Mouse (Mus musculus) forebrain, embryonic 12.5 days (tissue): ENCODE data around the gene Rbms3. TPM values are rescaled to one million over a fixed set of nuclear protein-coding genes. Genes with fewer than 3 reads are reported as not detected.

Experiments
- ATAC-seq: fragments of 200-750 bp; cut with Nextera tagmentation; 2 replicates; pipeline ENCODE4 v1.8.0; 2017; ENCODE audit warnings: moderate TSS enrichment; ENCODE audit not compliant: low FRiP score
- H3K27ac ChIP-seq: fragments of 300-500 bp; sonication (generic); 2 replicates; pipeline ENCODE4 v1.5.1; 2016; ENCODE audit warnings: mild to moderate bottlenecking
- H3K27me3 ChIP-seq: fragments of 300-500 bp; sonication (generic); 2 replicates; pipeline ENCODE4 v1.6.1; 2016; ENCODE audit warnings: mild to moderate bottlenecking
- H3K36me3 ChIP-seq: fragments of 300-500 bp; sonication (generic); replicated peaks from 2 replicates; pipeline ENCODE4 v1.6.1; 2016; ENCODE audit warnings: mild to moderate bottlenecking
- H3K4me1 ChIP-seq: fragments of 300-500 bp; sonication (generic); 2 replicates; pipeline ENCODE4 v1.6.1; 2016
- H3K4me2 ChIP-seq: fragments of 300-500 bp; sonication (generic); 2 replicates; pipeline ENCODE4 v1.6.1; 2016; ENCODE audit warnings: mild to moderate bottlenecking, moderate library complexity
- H3K4me3 ChIP-seq: fragments of 300-500 bp; sonication (generic); replicated peaks from 2 replicates; pipeline ENCODE4 v1.5.1; 2016; ENCODE audit warnings: mild to moderate bottlenecking
- H3K9ac ChIP-seq: fragments of 300-500 bp; sonication (generic); 2 replicates; pipeline ENCODE4 v1.6.1; 2016; ENCODE audit warnings: mild to moderate bottlenecking
- H3K9me3 ChIP-seq: fragments of 300-500 bp; sonication (generic); 2 replicates; pipeline ENCODE4 v1.6.1; 2016
- WGBS: fragments of 180-500 bp; shearing (Covaris S2); methylation state at CpG from one replicate; pipeline ENCODE4 v1.1.7; 2016; 5-methylcytosine and 5-hydroxymethylcytosine counted together
- polyA plus RNA-seq: library from polyadenylated mRNA; unstranded; fragments of >200 nt; fragmentation: Nextera tagmentation; extraction: Ambion mirVana; gene quantifications from 2 replicates; pipeline ENCODE4 v1.2.1, GENCODE M21; 2016

Rbms3 gene
- polyA plus RNA-seq, 1 experiment from 2014 or later, result 14.1 TPM

DNA sequence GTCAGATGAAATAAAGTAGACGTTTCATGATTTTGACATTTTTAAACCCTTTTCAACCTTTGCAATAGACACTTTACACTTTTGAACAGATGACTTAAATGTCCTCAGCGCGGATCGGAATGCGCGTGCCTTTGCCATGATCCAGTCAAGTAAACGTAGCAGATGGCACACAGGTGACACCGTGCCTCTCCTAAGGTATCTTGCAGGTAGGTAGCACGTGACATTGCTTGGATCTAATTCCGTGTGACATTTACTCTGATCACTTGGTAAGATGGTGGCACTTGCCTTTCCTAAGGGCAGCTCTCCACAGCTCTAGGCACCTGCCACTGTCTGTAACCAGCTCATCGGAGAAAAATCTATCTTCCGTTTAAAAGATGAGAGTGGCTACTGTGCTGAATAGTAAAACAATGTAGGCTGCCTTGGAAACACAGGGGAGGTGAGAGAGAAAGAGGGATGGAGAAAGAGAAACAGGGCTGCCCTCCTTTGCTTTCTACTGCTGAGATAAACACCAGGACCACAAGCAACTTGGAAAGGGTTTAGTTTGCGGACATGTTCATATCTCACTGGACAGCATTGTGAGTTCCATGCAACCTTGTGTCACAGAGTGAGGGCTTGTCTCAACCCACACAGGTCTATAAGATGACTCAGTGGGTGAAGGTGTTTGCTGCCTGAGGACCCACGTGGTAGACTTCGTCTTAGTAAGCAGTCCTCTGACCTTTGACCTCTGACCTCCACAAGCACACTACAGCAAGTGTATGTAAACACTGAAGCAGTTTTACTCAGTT lies 338.5 kb downstream of the Rbms3 start:
- H3K9me3 ChIP-seq, result no peaks in the 10 kb centered on the region
- no peak for ATAC-seq
- H3K4me2 ChIP-seq, result no peak overlapping the region
- WGBS, result 79% methylated on average over 15 of the region's 15 CpGs
- no peaks in the 10 kb centered on the region for H3K36me3 ChIP-seq
- no peaks in the 10 kb centered on the region for H3K27me3 ChIP-seq
- H3K9ac ChIP-seq, result no peak overlapping the region
- no peak overlapping the region for H3K27ac ChIP-seq
- H3K4me3 ChIP-seq, result no peak overlapping the region
- H3K4me1 ChIP-seq, result no peaks in the 10 kb centered on the region

DNA sequence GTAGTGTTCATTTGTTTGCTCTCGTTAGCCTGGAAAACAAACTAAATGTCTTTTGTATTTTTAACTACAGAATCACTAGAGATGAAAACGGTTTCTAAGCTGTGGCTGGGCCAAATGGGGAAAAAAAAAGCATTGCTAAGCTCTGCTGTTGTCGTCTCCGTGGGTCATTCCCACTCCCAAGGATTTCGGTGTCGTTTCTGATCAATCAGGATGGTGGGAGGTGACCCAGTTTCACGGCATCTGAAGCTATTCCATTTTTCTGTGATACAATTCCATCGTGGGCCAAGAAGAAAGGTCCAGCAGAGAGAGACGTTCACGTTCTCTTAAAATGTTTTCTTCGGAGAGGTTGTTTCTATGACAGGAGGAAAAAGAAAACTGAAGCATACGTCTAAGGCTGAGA lies 354.9 kb downstream of the Rbms3 start:
- H3K9me3 ChIP-seq, result no peaks in the 10 kb centered on the region
- H3K9ac ChIP-seq, result no peak overlapping the region
- H3K4me2 ChIP-seq, result no peak overlapping the region
- no peaks in the 10 kb centered on the region for H3K36me3 ChIP-seq
- WGBS, result 73% methylated on average over 12 of the region's 12 CpGs
- H3K4me3 ChIP-seq, result no peak overlapping the region
- no peaks in the 10 kb centered on the region for H3K27me3 ChIP-seq
- no peak overlapping the region for H3K27ac ChIP-seq
- ATAC-seq, result no peak
- H3K4me1 ChIP-seq, result no peaks in the 10 kb centered on the region

DNA sequence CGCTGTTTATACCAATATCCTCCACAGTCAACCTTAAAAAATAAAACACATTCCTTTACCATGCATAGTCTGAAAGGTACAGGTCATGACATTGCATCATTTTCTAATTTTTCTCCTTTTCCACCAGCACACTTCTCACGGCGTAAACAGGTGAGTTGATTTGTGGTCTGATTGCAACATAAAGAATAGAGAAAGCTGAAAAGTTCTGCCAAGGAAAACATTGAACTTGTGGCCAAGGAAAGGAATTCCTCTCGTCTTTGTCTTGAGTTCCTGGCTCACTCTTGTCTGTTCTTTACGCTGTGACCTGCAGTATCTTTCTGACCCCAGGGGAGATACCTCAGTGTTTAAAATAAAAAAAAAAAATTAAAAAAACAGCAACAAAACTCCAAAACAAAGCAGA lies 370.1 kb downstream of the Rbms3 start:
- no peak overlapping the region for H3K9ac ChIP-seq
- H3K4me1 ChIP-seq, result no peaks in the 10 kb centered on the region
- H3K4me2 ChIP-seq, result no peak overlapping the region
- ATAC-seq, result no peak
- H3K4me3 ChIP-seq, result no peak overlapping the region
- no peaks in the 10 kb centered on the region for H3K9me3 ChIP-seq
- WGBS, result 93% methylated on average over 5 of the region's 5 CpGs
- H3K27me3 ChIP-seq, result 0 out of 2 replicates have a peak, but pooled peaks cover 6% of the 10 kb centered on the region
- H3K36me3 ChIP-seq, result no peaks in the 10 kb centered on the region
- H3K27ac ChIP-seq, result no peak overlapping the region

DNA sequence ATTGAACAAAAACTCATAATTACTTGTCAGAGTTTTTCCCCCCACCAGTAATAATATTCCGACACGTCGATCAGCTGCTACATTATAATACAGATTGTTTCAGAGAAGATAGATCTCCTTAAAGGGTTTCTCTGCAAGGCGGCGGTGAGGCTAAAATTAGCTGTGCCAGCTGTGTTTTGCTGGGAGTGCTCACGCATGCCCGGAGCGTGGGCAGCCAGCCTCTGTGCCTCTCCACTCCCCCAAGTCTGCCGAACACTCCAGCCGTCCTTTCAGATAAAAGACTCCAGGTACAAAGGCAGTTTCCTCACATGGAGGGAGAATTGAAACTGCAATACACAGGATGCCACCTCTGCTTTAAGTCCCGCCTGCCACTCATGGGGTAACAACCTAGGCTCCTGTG lies 376.4 kb downstream of the Rbms3 start:
- Histone ChIP-seq H3K4me2 (no peak overlapping the region), H3K27me3 (peaks cover 27% of the 10 kb centered on the region), H3K4me3 (no peak overlapping the region), H3K36me3 (no peaks in the 10 kb centered on the region), H3K4me1 (peaks cover 20% of the 10 kb centered on the region), H3K9ac (no peak overlapping the region), H3K9me3 (no peaks in the 10 kb centered on the region), H3K27ac (no peak overlapping the region)
- ATAC-seq, result no peak
- WGBS, result 44% methylated on average over 11 of the region's 11 CpGs

DNA sequence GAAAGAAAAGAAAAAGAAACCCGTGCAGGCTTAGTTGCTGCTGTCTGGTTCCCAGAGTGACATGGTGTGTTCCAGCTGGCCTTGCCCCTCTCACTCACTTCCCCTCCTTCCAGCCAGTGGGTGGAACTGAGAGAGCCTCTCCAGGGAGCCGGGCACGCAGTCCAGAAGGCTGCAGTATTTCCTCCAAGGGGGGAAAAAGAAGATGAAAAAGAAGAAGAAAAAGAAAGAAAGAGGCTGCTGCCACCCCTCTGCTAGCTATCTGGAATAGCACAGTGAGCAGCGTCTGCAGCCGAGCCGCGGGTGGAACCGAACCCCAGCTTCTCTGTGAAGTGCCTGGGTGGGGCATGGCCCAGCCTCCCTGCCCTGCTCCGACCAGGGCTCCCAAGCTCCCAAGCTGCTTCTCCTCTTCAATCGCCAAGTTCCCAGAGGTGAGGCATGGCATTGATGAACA lies 377.3 kb downstream of the Rbms3 start:
- under 1% methylated on average over 10 of the region's 10 CpGs for WGBS
- Histone ChIP-seq H3K4me1 (peaks cover 20% of the 10 kb centered on the region), H3K27me3 (peaks cover 27% of the 10 kb centered on the region), H3K36me3 (no peaks in the 10 kb centered on the region), H3K4me2 (peak overlapping the region; percentile 84), H3K27ac (no peak overlapping the region), H3K9me3 (no peaks in the 10 kb centered on the region), H3K9ac (peak overlapping the region; percentile 17; the same call in 1 of the 2 replicates), H3K4me3 (peak overlapping the region; percentile 46)
- peak; percentile 80 for ATAC-seq

DNA sequence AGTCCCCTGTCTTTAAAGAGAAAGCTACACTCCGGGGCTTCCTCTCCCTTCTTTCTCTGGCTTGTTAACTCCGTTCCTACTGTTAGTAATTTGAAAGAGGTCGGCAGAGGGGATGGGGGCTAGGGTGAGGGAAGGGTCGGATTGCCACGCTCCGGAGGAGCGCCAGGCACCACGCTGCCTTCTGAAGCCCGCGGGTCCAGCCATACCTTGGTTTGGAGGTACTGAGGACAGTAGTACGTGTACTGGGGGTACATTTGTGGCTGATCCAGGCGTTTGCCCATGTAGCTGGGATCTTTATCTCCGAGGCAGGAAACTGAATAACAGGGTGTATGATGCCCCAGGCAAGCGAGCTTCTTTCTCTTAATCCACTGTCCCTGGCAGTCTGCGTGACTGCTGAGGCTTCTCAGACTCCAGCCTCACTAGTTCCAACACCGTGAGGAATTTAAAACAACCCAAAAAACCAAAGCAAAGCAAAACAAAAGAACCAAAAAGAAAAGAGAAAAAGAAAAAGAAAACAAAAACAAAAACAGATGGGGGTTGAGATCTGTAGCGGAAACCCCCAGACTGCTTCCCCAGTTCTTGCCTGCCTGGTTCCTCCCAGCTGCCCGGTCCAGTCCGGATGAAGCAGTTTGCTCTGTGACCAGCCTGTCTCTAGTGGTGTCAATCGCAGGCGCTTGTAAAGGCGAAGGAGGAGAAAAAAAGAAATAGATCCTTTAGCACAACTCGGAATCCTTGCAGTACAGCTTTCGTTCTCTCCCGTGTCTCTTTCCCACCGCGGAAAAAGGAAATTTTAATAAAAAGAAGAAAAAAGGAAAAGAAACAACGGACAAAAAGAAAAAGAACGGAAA lies 378.0 kb downstream of the Rbms3 start:
- peak; percentile 75 for ATAC-seq
- H3K9me3 ChIP-seq, result no peaks in the 10 kb centered on the region
- H3K4me3 ChIP-seq, result peak overlapping the region; percentile 46
- peaks cover 27% of the 10 kb centered on the region for H3K27me3 ChIP-seq
- H3K36me3 ChIP-seq, result no peaks in the 10 kb centered on the region
- H3K27ac ChIP-seq, result no peak overlapping the region; the same call in 1 of the 2 replicates
- H3K9ac ChIP-seq, result peak overlapping the region; percentile 64
- peaks cover 20% of the 10 kb centered on the region for H3K4me1 ChIP-seq
- peak overlapping the region; percentile 84 for H3K4me2 ChIP-seq
- under 1% methylated on average over 29 of the region's 29 CpGs for WGBS

DNA sequence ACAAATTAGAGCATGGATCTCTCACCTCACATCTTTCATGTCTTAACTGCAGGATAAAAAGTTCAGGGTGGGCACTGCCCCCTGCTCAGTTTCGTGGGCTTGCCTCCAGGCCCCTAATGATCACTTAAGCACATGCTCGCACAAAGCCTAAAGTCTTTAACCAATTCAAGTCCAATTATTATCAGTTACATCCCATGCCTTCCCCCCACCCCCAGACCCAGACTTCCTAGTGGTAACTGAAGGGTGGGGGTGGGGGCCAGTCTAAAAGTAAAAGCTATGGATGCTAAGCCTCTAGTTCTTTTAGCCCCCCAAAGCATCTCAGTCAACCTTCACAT lies 378.9 kb downstream of the Rbms3 start:
- WGBS, result 0% methylated on average over 2 of the region's 2 CpGs
- H3K27me3 ChIP-seq, result peaks cover 22% of the 10 kb centered on the region
- peak overlapping the region; percentile 84 for H3K4me2 ChIP-seq
- H3K4me3 ChIP-seq, result peak overlapping the region; percentile 46
- H3K9me3 ChIP-seq, result no peaks in the 10 kb centered on the region
- peaks cover 20% of the 10 kb centered on the region for H3K4me1 ChIP-seq
- H3K9ac ChIP-seq, result peak overlapping the region; percentile 64; the same call in 1 of the 2 replicates
- no peaks in the 10 kb centered on the region for H3K36me3 ChIP-seq
- H3K27ac ChIP-seq, result no peak overlapping the region
- ATAC-seq, result no peak

DNA sequence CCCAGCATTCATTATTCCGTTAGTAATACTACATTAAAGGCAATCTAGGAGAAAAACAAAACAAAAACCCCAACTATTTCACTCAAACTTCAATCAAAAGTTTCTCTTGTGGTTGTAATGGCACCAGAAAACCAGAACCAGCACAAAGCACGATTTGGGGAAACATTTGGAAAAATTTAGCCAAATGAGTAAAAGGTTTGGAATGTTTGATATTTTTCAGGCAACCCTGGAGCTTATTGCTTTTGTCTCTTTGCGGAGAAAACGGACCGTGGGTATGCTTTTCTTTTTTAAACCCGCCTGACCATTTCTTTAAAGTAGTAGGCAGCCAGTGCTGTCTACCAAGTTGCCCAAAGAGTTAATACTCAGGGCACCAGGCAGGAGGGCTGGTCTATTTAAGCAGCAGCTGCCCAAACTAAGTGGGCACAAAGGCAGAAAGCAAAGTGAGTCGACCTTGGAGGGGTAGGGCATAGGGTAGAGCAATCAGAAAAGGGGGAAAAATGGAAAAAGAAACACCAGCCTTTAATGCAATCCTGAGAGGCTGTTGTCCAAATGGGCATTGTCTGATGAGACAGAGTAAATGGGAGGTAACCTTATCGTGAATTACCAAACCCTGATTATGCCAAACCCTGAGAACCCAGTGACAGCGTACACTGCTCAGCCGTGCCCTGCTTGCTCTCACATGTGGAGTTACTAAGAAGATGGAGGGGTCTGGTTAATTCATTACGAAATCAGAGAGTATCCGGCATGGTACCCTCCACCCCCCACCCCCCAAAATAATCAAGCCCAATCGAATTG lies 379.5 kb downstream of the Rbms3 start:
- H3K4me2 ChIP-seq, result peak overlapping the region; percentile 84
- peak overlapping the region; percentile 46 for H3K4me3 ChIP-seq
- 31% methylated on average over 13 of the region's 13 CpGs for WGBS
- H3K27me3 ChIP-seq, result peaks cover 22% of the 10 kb centered on the region
- no peaks in the 10 kb centered on the region for H3K36me3 ChIP-seq
- ATAC-seq, result no peak; the same call in 1 of the 2 replicates
- no peak overlapping the region for H3K27ac ChIP-seq
- 0 out of 2 replicates have a peak overlapping the region, but pooled peaks have one; percentile 64 for H3K9ac ChIP-seq
- H3K4me1 ChIP-seq, result peaks cover 20% of the 10 kb centered on the region
- no peaks in the 10 kb centered on the region for H3K9me3 ChIP-seq

DNA sequence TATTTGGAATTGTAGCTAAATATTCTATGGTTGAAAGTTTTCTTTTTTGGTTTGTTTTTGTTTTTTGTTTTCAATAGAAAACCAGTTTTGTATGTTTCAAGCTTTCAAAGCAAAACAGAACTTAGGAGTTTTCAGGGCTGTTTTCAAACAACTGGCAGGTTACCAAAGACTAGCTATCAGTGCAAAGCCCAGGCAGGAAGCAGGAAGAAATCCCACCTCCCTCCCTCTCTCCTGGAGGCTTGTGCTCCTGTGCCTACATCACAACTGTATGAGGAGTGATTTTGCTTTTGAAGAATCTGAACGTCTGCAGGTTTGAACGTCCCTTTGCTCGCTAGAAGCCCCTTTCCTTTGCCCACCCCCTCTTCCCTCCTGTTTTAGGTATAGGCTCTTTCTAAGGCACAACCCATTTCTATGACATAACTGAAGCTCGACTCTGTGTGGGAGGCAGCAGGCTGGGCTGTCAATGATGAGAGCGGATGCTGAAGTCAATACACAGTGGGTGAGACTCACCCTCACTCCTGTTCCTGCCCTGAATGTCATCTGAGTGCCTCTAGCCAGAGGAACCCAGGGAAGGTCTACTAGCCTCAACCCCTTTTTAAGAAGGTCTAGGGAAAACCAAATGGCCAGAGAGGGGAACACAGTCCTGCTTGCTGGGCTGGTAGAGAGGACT lies 382.3 kb downstream of the Rbms3 start:
- Histone ChIP-seq H3K9ac (no peak overlapping the region), H3K27me3 (peaks cover 17% of the 10 kb centered on the region), H3K4me3 (no peak overlapping the region), H3K36me3 (no peaks in the 10 kb centered on the region), H3K27ac (no peak overlapping the region), H3K4me2 (no peak overlapping the region), H3K9me3 (no peaks in the 10 kb centered on the region), H3K4me1 (peaks cover 17% of the 10 kb centered on the region)
- no peak for ATAC-seq
- 49% methylated on average over 5 of the region's 5 CpGs for WGBS

DNA sequence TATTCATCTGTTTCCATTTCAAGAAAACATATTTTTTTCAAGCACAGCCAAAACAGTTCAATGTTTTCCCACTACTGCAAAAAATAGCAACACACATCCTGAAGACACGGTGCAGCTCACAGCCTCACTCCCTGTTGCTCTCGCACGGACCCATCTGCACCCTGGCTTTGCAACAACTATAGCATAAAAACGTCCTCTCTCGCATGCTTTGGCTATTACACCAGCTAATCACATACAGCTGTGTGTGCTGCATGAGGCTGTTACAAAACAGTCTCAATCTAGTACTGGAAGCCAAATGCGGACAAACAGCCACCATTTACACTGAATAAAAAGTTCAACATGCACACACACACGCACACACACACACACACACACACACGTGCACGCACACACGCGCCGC lies 383.5 kb downstream of the Rbms3 start:
- H3K9me3 ChIP-seq, result no peaks in the 10 kb centered on the region
- H3K36me3 ChIP-seq, result no peaks in the 10 kb centered on the region
- no peak for ATAC-seq
- no peak overlapping the region for H3K4me3 ChIP-seq
- H3K27ac ChIP-seq, result no peak overlapping the region
- no peak overlapping the region for H3K4me2 ChIP-seq
- H3K27me3 ChIP-seq, result peaks cover 16% of the 10 kb centered on the region
- 84% methylated on average over 12 of the region's 12 CpGs for WGBS
- H3K4me1 ChIP-seq, result peaks cover 11% of the 10 kb centered on the region
- no peak overlapping the region for H3K9ac ChIP-seq

DNA sequence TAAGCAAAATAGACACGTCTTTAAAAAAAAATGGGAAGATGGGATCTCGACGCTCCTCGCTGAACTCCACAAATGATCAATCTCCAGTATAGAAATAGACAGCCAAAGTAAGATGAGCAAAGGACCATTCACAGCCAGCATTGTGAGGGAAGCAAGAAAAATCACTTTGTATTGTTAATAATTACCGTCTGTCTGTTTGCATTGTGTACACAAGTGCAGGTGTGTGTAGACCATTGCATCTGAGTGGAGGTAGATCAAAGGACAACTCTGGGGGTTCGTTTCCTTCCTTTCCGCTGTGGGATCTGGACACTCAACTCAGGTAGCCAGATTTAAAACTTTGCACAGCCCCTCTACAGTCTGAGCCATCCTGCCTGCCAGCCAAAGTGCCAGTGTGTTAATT lies 386.3 kb downstream of the Rbms3 start:
- Histone ChIP-seq H3K36me3 (no peaks in the 10 kb centered on the region), H3K27me3 (no peaks in the 10 kb centered on the region), H3K4me3 (no peak overlapping the region), H3K27ac (no peak overlapping the region), H3K4me2 (no peak overlapping the region), H3K9ac (no peak overlapping the region), H3K9me3 (no peaks in the 10 kb centered on the region), H3K4me1 (no peaks in the 10 kb centered on the region)
- WGBS, result 96% methylated on average over 7 of the region's 7 CpGs
- ATAC-seq, result no peak

DNA sequence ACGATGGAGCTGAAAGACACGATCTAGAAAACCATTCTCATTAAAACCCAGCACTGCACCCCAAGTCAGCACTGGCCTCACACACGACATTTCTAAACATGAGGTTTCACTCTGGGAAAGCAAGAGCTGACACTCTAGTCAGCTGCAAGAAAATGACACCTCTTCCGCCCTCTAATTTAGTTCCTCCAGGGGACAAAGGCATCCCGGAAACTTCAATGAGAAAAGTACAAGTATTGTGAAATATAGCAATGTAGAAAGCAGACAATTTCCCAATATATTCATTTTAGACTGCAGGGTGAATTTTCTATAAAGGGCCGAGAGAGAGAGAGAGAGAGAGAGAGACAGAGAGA lies 395.0 kb downstream of the Rbms3 start:
- no peak overlapping the region for H3K4me3 ChIP-seq
- no peaks in the 10 kb centered on the region for H3K9me3 ChIP-seq
- 68% methylated on average over 6 of the region's 6 CpGs for WGBS
- H3K27ac ChIP-seq, result no peak overlapping the region
- H3K36me3 ChIP-seq, result no peaks in the 10 kb centered on the region
- no peaks in the 10 kb centered on the region for H3K27me3 ChIP-seq
- no peaks in the 10 kb centered on the region for H3K4me1 ChIP-seq
- no peak for ATAC-seq
- no peak overlapping the region for H3K9ac ChIP-seq
- H3K4me2 ChIP-seq, result no peak overlapping the region
